Mouse (Mus musculus) ES-E14 (cell line): Measurements from ENCODE around the gene Rnft2.

Experiments
- MAFK ChIP-seq: IDR thresholded peaks from 2 replicates; pipeline ENCODE4 v1.6.1; 2014; ENCODE audit warnings: mild to moderate bottlenecking, low read depth, low read length, inconsistent platforms; ENCODE audit not compliant: insufficient read depth
- ZC3H11A ChIP-seq: IDR thresholded peaks from 2 replicates; pipeline ENCODE4 v1.6.1; 2012; ENCODE audit warnings: low read depth, mild to moderate bottlenecking, inconsistent platforms, low read length, borderline replicate concordance
- ZNF384 ChIP-seq: IDR thresholded peaks from 2 replicates; pipeline ENCODE4 v1.6.1; 2012; ENCODE audit warnings: low read depth, low read length, inconsistent platforms

DNA sequence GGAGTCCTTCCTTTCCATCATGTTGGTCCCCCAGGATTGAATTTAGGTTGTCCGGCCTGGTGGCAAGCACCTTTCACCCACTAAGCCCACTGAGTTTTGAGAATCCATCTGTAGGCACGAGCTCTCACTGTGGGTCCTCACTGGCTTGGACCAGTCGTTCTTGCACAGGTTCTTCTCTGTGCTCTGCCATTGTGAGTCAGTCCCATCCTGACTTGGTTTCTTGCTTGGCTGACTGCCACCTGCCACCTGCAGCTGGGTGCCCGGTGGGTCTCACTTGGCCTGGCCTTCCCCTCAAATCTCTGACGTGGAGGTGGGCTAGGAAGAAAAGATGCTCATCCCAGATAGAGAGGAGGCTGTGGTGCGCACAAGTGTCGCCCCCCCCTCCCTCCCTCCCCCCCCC lies 6.1 kb upstream of the Rnft2 start:
- TF ChIP-seq ZC3H11A (no peak), ZNF384 (no peak), MAFK (no peak)
